Mouse (Mus musculus) liver, adult (tissue): ENCODE data around the gene Pgrmc2.

ENCODE experiments used
- GATA4 ChIP-seq: IDR thresholded peaks from 2 replicates; pipeline ENCODE4 v1.6.1; 2014; ENCODE audit warnings: mild to moderate bottlenecking, low read length; ENCODE audit not compliant: insufficient replicate concordance

Gene Pgrmc2

DNA sequence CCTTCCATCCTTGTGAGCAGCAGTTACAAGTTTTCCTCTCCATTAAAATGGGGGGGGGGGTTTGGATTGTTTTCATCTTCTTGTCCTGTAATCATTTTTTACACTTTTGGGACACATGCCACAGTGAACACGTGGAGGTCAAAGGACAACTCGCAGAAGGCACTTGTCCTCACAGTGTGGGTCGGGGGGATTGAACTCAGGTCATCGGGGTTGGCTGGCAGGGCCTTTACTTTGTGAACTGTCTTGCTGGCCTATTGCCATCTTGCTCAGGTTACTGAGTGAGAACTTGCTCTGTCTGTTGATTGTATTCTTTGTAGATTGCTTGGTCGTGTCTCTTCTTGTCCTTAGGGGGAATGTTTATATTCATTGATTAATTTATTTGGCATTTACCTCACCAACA, 41.6 kb downstream of the Pgrmc2 start:
- no peak for TF ChIP-seq GATA4

- TF ChIP-seq GATA4, result no peak
Observed at GRCm38 (mm10) chr3:41038297-41038916, 44.4 kb downstream of the Pgrmc2 start.

DNA sequence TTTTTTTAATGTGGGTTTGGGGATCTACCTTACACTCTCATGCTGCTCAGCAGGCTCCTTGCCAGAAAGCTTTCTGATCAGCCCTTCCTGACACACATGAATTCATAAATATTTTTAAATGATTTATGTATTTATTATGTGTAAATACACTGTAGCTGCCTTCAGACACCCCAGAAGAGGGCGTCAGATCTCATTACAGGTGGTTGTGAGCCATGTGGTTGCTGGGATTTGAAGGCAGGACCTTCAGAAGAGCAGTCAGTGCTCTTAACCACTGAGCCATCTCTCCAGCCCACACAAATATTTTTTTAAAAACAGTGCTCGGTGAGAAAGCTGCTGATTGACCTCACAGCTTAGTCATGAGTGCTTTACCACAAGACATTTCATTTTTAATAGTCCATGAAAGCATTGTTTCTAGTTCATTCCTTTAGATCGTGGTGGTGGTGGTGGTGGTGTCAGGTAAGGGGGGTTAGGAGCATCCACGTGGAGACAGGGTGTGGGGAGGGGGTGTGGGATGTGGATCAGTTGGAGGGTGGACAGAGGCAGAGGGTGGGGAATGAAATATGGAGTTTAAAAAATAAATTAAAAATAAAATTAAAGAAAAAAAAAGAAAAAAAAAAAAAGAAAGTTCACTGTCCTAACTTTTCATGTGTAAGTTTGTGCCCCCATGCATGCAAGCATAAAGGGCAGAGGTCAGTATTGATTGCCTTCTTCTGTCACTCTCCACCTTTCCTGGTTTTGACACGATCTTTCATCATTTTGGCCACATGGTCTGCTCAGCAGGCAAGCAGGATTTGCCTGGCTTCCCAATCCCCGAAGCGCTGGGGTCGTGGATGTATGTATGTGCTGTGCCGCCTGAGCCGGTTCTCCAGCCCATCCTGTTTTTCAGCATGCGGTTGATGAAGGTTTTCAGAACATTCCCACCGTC, 51.3 kb downstream of the Pgrmc2 start:
- TF ChIP-seq GATA4, result no peak

DNA sequence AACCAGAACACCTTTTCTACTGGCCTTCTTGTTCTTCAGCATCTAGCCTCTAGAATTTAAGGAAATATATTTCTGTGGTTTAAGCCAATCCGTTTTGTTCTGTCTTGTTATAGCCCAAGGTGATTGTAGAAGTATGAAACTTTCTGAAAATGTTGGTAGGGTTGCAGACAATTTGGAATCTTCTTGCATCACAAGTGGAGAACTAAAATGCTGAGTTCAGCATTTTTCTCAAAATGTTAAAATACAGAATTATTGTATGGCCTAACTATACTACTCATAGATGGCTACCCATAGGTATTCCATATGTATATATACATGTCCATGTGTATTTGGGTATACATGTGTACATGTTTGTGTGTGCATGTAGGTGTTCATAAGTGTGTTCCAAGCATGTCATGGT, 52.1 kb downstream of the Pgrmc2 start:
- no peak for TF ChIP-seq GATA4

GRCm38 (mm10) chr3:41021980-41022379, 60.9 kb downstream of the Pgrmc2 start:
- no peak for TF ChIP-seq GATA4

- no peak for TF ChIP-seq GATA4
Observed at GRCm38 (mm10) chr3:41020687-41021086, 62.2 kb downstream of the Pgrmc2 start.

- no peak for TF ChIP-seq GATA4
Observed at GRCm38 (mm10) chr3:41018022-41018608, 64.7 kb downstream of the Pgrmc2 start.
